Mouse (Mus musculus) C2C12 (cell line): Measurements from ENCODE around the gene Phospho1. TPM values are rescaled to one million over a fixed set of nuclear protein-coding genes. Genes with fewer than 3 reads are reported as not detected.

ENCODE experiments used
- H3K27me3 ChIP-seq: one replicate; pipeline ENCODE4 v1.6.1; 2011; ENCODE audit not compliant: control insufficient read depth, insufficient read depth, insufficient read length
- H3K36me3 ChIP-seq: one replicate; pipeline ENCODE4 v1.6.1; 2011; ENCODE audit not compliant: control insufficient read depth, insufficient read depth
- H3K4me3 ChIP-seq: one replicate; pipeline ENCODE4 v1.5.1; 2011; ENCODE audit warnings: mild to moderate bottlenecking, control low read depth; ENCODE audit not compliant: poor library complexity, insufficient read depth, severe bottlenecking
- H3K79me2 ChIP-seq: one replicate; pipeline ENCODE4 v1.6.1; 2011; ENCODE audit not compliant: control insufficient read depth, insufficient read depth
- H3K79me3 ChIP-seq: one replicate; pipeline ENCODE4 v1.6.1; 2011; ENCODE audit warnings: low read depth, control low read depth
- H3ac ChIP-seq: one replicate; pipeline ENCODE3; 2011; ENCODE audit warnings: low read depth; ENCODE audit not compliant: control insufficient read depth, insufficient read length
- CEBPB ChIP-seq: IDR thresholded peaks from one replicate; pipeline ENCODE4 v1.6.1; 2011; ENCODE audit warnings: low read depth, mild to moderate bottlenecking, control low read depth, moderate library complexity
- CTCF ChIP-seq: IDR thresholded peaks from one replicate; pipeline ENCODE4 v1.5.1; 2011; ENCODE audit not compliant: control insufficient read depth, insufficient read depth, insufficient read length
- FOSL1 ChIP-seq: IDR thresholded peaks from one replicate; pipeline ENCODE4 v1.8.0; 2011; ENCODE audit warnings: mild to moderate bottlenecking, low read length; ENCODE audit not compliant: poor library complexity, insufficient read depth, severe bottlenecking
- MAX ChIP-seq: IDR thresholded peaks from one replicate; pipeline ENCODE4 v1.6.1; 2011; ENCODE audit warnings: mild to moderate bottlenecking, control low read depth
- MYOD1 ChIP-seq: IDR thresholded peaks from one replicate; pipeline ENCODE4 v1.6.1; 2011; ENCODE audit warnings: low read depth; ENCODE audit not compliant: control insufficient read depth, insufficient read length
- MYOG ChIP-seq: IDR thresholded peaks from one replicate; pipeline ENCODE4 v1.6.1; 2011; ENCODE audit not compliant: control insufficient read depth, insufficient read length; ENCODE audit errors: extremely low read depth
- USF1 ChIP-seq: IDR thresholded peaks from one replicate; pipeline ENCODE4 v1.6.1; 2011; ENCODE audit warnings: low read depth, mild to moderate bottlenecking, control low read depth, moderate library complexity
- polyA plus RNA-seq: library from polyadenylated mRNA; unstranded; fragments of >200 nt; fragmentation: generic; extraction: Trizol; gene quantifications from one replicate; pipeline ENCODE4 v1.2.1, GENCODE M21; 2012; ENCODE audit warnings: missing spikeins

Gene Phospho1
- polyA plus RNA-seq, 1 experiment: 98.3 TPM

DNA sequence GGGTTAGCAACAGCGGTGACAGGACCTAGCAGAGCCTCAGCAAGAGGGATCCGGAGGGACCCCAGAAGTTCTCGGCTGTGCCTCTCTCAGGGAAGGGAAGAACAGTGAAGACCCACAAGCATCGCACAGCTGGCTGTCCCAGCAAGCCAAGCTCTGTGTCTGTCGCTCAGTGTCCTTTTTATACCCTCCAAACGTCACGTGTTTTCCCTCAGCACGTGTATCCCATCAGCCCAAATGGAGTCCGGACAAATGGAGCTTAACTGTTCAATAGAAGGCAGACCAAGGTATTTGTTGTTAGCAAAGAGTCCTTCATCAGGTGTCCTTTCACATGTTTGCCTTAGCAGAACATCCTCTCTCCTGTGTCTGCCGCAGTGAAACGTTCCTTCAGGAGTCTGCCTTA, 42.7 kb upstream of the Phospho1 start:
- Histone ChIP-seq H3K36me3 (no peaks in the 10 kb centered on the region), H3K27me3 (no peaks in the 10 kb centered on the region), H3K79me2 (no peaks in the 10 kb centered on the region), H3K4me3 (no peak overlapping the region), H3ac (no peak overlapping the region), H3K79me3 (no peaks in the 10 kb centered on the region)
- TF ChIP-seq MYOD1 (no peak), CTCF (no peak), CEBPB (no peak), USF1 (no peak), MYOG (no peak), FOSL1 (no peak), MAX (no peak)

DNA sequence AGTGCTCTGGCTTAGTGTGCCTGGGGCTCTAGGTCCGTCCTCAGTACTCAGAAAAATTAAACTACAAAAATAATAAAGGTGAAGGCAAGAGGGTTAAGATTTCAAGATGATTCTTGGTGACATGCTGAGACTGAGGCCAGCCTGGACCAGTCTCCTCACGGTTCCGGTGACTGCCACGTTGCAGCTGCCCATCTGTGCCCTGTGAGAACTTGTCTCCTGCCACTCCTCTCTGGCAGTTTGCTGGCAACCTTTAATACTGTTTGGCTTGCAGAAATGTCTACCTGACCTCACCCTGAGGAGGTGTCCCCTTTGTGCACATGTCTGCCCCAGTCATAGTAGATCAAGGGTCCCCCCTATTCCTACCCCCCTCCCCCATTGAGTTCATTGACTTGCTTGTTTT, 40.8 kb upstream of the Phospho1 start:
- Histone ChIP-seq H3K36me3 (no peaks in the 10 kb centered on the region), H3K79me2 (no peaks in the 10 kb centered on the region), H3K27me3 (no peaks in the 10 kb centered on the region), H3ac (no peak overlapping the region), H3K79me3 (no peaks in the 10 kb centered on the region), H3K4me3 (no peak overlapping the region)
- no peak for TF ChIP-seq USF1
- no peak for TF ChIP-seq MYOD1
- TF ChIP-seq CTCF: no peak
- TF ChIP-seq CEBPB: no peak
- TF ChIP-seq MAX: no peak
- no peak for TF ChIP-seq MYOG
- TF ChIP-seq FOSL1: no peak

GRCm38 (mm10) chr11:95783958-95784357, 40.3 kb upstream of the Phospho1 start:
- Histone ChIP-seq H3K4me3 (no peak overlapping the region), H3ac (no peak overlapping the region), H3K27me3 (no peaks in the 10 kb centered on the region), H3K79me2 (no peaks in the 10 kb centered on the region), H3K36me3 (no peaks in the 10 kb centered on the region), H3K79me3 (no peaks in the 10 kb centered on the region)
- TF ChIP-seq MYOD1 (peak; percentile 97), CEBPB (no peak)

GRCm38 (mm10) chr11:95785675-95786074, 38.6 kb upstream of the Phospho1 start:
- H3K36me3 ChIP-seq: no peaks in the 10 kb centered on the region
- TF ChIP-seq USF1: no peak
- no peak for TF ChIP-seq CEBPB
- TF ChIP-seq MYOG: no peak
- no peak for TF ChIP-seq MYOD1
- no peak for TF ChIP-seq CTCF
- TF ChIP-seq FOSL1: no peak
- TF ChIP-seq MAX: no peak
- no peaks in the 10 kb centered on the region for H3K27me3 ChIP-seq
- no peak overlapping the region for H3K4me3 ChIP-seq
- no peaks in the 10 kb centered on the region for H3K79me3 ChIP-seq
- no peak overlapping the region for H3ac ChIP-seq
- no peaks in the 10 kb centered on the region for H3K79me2 ChIP-seq

- no peak overlapping the region for H3ac ChIP-seq
- no peak overlapping the region for H3K4me3 ChIP-seq
- no peaks in the 10 kb centered on the region for H3K79me3 ChIP-seq
- TF ChIP-seq FOSL1 (no peak), MYOD1 (no peak)
- no peaks in the 10 kb centered on the region for H3K79me2 ChIP-seq
- H3K27me3 ChIP-seq: no peaks in the 10 kb centered on the region
- H3K36me3 ChIP-seq: no peaks in the 10 kb centered on the region
Measured at GRCm38 (mm10) chr11:95786511-95786910, 37.8 kb upstream of the Phospho1 start.

DNA sequence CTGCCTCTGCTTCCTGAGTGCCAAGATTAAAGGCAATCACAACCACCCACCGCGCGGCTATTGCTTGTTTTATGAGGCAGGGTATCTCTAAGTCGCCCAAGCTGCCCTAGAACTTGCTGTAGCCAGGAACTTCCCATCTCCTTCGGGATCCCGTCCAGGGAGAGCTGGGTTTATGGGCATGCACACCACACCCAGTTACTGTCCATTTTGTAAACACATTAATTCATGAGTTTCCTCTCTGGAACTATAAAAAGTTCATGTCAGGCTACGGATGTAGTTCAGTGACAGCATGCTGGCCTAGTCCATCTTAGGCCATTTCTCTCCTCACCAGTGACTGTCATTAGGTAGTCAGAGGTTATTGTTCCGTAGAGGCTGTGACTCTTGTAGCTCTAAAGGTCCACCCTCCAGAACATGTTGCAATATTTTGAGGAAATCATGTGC, 34.8 kb upstream of the Phospho1 start:
- TF ChIP-seq FOSL1: no peak
- no peak for TF ChIP-seq MYOD1
- no peak for TF ChIP-seq MYOG
- no peak for TF ChIP-seq CEBPB
- Histone ChIP-seq H3K27me3 (no peaks in the 10 kb centered on the region), H3K36me3 (no peaks in the 10 kb centered on the region), H3ac (no peak overlapping the region), H3K4me3 (no peak overlapping the region), H3K79me2 (no peaks in the 10 kb centered on the region), H3K79me3 (no peaks in the 10 kb centered on the region)
